Mouse (Mus musculus) C2C12 (cell line): ENCODE measurements around the gene Jade2. TPM values are rescaled to one million over a fixed set of nuclear protein-coding genes. Genes with fewer than 3 reads are reported as not detected.
"Not testable (repeated sequence)": the region's sequence is repeated elsewhere in the genome, so short reads cannot be mapped to it uniquely, and the experiment has no call there.

Experiments
- H3K27me3 ChIP-seq: one replicate; pipeline ENCODE4 v1.6.1; 2011; ENCODE audit not compliant: control insufficient read depth, insufficient read depth, insufficient read length
- H3K36me3 ChIP-seq: one replicate; pipeline ENCODE4 v1.6.1; 2011; ENCODE audit not compliant: control insufficient read depth, insufficient read depth
- H3K4me3 ChIP-seq: one replicate; pipeline ENCODE4 v1.5.1; 2011; ENCODE audit warnings: mild to moderate bottlenecking, control low read depth; ENCODE audit not compliant: poor library complexity, insufficient read depth, severe bottlenecking
- H3K79me2 ChIP-seq: one replicate; pipeline ENCODE4 v1.6.1; 2011; ENCODE audit not compliant: control insufficient read depth, insufficient read depth
- H3K79me3 ChIP-seq: one replicate; pipeline ENCODE4 v1.6.1; 2011; ENCODE audit warnings: low read depth, control low read depth
- H3ac ChIP-seq: one replicate; pipeline ENCODE3; 2011; ENCODE audit warnings: low read depth; ENCODE audit not compliant: control insufficient read depth, insufficient read length
- CEBPB ChIP-seq: IDR thresholded peaks from one replicate; pipeline ENCODE4 v1.6.1; 2011; ENCODE audit warnings: low read depth, mild to moderate bottlenecking, control low read depth, moderate library complexity
- CTCF ChIP-seq: IDR thresholded peaks from one replicate; pipeline ENCODE4 v1.5.1; 2011; ENCODE audit not compliant: control insufficient read depth, insufficient read depth, insufficient read length
- FOSL1 ChIP-seq: IDR thresholded peaks from one replicate; pipeline ENCODE4 v1.8.0; 2011; ENCODE audit warnings: mild to moderate bottlenecking, low read length; ENCODE audit not compliant: poor library complexity, insufficient read depth, severe bottlenecking
- MAX ChIP-seq: IDR thresholded peaks from one replicate; pipeline ENCODE4 v1.6.1; 2011; ENCODE audit warnings: mild to moderate bottlenecking, control low read depth
- MYOD1 ChIP-seq: IDR thresholded peaks from one replicate; pipeline ENCODE4 v1.6.1; 2011; ENCODE audit warnings: low read depth; ENCODE audit not compliant: control insufficient read depth, insufficient read length
- MYOG ChIP-seq: IDR thresholded peaks from one replicate; pipeline ENCODE4 v1.6.1; 2011; ENCODE audit not compliant: control insufficient read depth, insufficient read length; ENCODE audit errors: extremely low read depth
- USF1 ChIP-seq: IDR thresholded peaks from one replicate; pipeline ENCODE4 v1.6.1; 2011; ENCODE audit warnings: low read depth, mild to moderate bottlenecking, control low read depth, moderate library complexity
- polyA plus RNA-seq: library from polyadenylated mRNA; unstranded; fragments of >200 nt; fragmentation: generic; extraction: Trizol; gene quantifications from one replicate; pipeline ENCODE4 v1.2.1, GENCODE M21; 2012; ENCODE audit warnings: missing spikeins

Jade2 gene
- polyA plus RNA-seq, 1 experiment, result 4.0 TPM

DNA sequence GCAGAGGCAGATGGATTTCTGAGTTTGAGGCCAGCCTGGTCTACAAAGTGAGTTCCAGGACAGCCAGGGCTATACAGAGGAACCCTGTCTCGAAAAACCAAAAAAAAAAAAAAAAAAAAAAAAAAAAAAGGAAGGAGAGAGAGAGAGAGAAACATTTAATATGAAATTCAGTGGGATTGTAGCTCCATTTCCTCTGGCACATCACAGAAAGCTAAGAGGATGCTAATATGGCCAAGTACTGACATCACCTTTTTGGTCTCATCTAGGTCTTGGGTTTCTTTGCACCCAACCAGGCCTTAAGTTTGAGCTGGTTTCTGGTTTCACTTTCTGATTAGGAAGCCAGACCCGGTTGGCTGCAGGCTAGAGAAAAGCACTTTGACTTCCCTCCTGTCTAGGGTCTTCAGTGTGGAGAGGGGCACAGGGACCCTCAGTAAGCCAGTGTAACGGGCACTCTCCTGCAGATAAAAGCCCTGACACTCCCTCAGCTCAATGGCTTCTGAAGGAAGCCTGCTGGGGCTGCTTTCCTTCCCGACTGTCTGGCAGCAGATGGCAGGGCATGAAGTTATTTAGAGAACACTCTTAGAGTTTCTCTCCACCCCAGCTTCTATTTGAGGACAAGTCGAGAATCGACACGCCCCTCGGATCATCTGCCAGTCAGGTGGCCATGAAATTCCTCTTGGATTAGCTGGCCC lies 56.7 kb downstream of the Jade2 start:
- TF ChIP-seq MYOG, result no peak
- TF ChIP-seq FOSL1, result no peak
- no peaks in the 10 kb centered on the region for H3K79me2 ChIP-seq
- no peaks in the 10 kb centered on the region for H3K36me3 ChIP-seq
- H3ac ChIP-seq, result no peak overlapping the region
- no peaks in the 10 kb centered on the region for H3K79me3 ChIP-seq
- H3K4me3 ChIP-seq, result no peak overlapping the region
- no peaks in the 10 kb centered on the region for H3K27me3 ChIP-seq

DNA sequence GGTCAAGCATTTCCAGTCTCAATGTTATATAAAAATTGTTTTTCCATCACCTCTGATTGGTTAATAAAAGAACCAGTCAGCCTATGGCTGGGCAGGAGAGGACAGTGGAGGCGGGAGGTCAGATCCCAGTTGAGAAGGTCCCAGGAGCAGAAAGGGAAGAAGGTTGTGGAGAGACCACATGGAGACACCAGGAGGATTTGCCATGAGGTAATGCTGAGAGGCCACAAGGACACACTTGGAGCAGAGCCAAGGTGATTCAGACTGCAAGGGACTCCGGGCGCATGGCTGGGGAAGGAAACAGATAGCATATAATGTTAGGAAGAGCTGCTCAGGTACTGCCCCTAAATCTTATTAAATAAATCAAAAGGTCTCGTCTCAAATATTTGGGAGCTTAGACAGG lies 61.2 kb downstream of the Jade2 start:
- H3K27me3 ChIP-seq, result no peaks in the 10 kb centered on the region
- H3K79me2 ChIP-seq, result no peaks in the 10 kb centered on the region
- no peaks in the 10 kb centered on the region for H3K79me3 ChIP-seq
- TF ChIP-seq MYOD1 (no peak), MAX (peak; percentile 80)
- H3K4me3 ChIP-seq, result no peak overlapping the region
- H3ac ChIP-seq, result no peak overlapping the region
- H3K36me3 ChIP-seq, result peaks cover 17% of the 10 kb centered on the region

DNA sequence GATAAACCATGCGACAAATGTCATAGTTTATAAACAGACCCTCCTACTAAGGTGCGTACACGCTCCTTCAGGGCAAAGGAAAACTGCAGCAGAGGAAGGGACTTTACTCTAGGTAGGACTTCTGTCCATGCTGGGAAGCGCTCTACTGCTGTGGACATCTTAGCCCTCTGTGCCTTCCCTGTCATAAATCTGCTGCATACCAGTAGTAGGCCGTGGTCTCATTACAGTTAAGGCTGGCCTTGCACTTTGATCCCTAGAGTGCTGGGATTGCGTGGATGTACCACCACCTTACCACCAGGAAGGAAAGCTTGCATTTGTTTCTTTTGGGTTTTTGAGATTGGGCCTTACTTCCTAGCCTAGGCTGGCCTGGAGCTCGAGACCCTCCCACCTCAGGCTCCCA lies 66.8 kb downstream of the Jade2 start:
- no peak for TF ChIP-seq MAX
- TF ChIP-seq MYOD1, result no peak
- TF ChIP-seq CTCF, result no peak
- no peak for TF ChIP-seq CEBPB
- TF ChIP-seq USF1, result no peak
- no peak for TF ChIP-seq FOSL1
- no peak for TF ChIP-seq MYOG

DNA sequence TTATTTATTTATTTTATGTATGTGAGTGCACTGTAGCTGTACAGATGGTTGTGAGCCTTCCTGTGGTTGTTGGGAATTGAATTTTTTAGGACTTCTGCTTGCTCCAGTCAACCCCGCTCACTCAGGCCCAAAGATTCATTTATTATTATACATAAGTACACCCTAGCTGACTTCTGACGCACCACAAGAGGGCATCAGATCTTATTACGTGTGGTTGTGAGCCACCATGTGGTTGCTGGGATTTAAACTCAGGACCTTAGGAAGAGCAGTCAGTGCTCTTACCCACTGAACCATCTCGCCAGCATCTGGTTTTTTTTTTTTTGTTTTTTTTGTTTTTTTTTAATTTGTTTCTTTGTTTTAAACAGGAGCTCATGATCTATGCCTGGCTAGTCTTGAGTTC lies 67.7 kb downstream of the Jade2 start:
- not testable (repeated sequence) for H3K27me3 ChIP-seq, H3K79me2 ChIP-seq, H3K79me3 ChIP-seq, H3ac ChIP-seq, H3K4me3 ChIP-seq
- peaks cover 54% of the 10 kb centered on the region for H3K36me3 ChIP-seq

More for the DNA sequence above, 66.8 kb downstream of the Jade2 start:
- Histone ChIP-seq H3K79me2 (no peaks in the 10 kb centered on the region), H3K36me3 (peaks cover 51% of the 10 kb centered on the region), H3K4me3 (no peak overlapping the region), H3K79me3 (no peaks in the 10 kb centered on the region), H3ac (no peak overlapping the region), H3K27me3 (no peaks in the 10 kb centered on the region)

DNA sequence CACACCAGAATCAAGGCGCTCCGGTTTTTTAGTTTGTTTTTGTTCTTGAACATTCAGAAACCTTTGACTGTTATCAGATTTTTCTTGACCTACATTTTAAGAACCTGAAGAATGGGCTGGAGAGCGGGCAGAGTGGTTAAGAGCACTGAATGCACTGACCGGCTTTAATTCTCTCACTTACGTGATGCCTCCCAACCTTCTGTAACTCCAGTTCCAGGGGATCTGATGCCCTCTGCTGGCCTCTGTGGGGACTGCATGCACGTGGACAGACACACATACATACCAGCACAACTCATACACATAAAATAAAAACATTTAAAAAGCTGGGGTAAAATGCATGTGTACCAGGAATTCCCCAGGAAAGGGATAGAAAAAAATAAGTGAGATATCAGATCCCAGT lies 71.5 kb downstream of the Jade2 start:
- Histone ChIP-seq H3K79me2 (no peaks in the 10 kb centered on the region), H3K79me3 (no peaks in the 10 kb centered on the region), H3K4me3 (no peak overlapping the region), H3K27me3 (no peaks in the 10 kb centered on the region), H3ac (no peak overlapping the region), H3K36me3 (peaks cover 56% of the 10 kb centered on the region)
- TF ChIP-seq CTCF (peak; percentile 19), USF1 (no peak)

DNA sequence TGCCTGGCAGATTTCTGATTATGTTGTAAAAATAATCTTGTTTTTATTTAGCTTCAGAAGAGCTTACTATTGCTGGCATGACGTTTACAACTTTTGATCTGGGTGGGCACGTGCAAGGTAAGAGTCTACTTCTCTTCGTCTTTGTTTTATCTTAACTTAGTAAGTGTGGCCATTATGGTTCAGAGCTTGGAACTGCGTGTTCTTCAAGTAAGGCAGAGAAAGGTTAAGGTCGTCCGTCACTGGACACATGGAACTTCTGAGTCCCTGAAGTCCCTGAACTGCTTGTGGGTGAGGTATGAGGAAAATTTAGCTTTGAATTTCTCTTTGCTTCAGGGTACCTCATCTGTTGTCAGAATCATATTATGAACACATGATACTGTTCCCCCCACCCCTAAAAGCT lies 74.7 kb downstream of the Jade2 start:
- Histone ChIP-seq H3K27me3 (no peaks in the 10 kb centered on the region), H3K79me2 (peaks cover 6% of the 10 kb centered on the region), H3K79me3 (no peaks in the 10 kb centered on the region), H3K4me3 (no peak overlapping the region), H3K36me3 (peaks cover 45% of the 10 kb centered on the region), H3ac (no peak overlapping the region)
- no peak for TF ChIP-seq CTCF
- no peak for TF ChIP-seq USF1
- TF ChIP-seq MYOD1, result no peak
- TF ChIP-seq FOSL1, result no peak
- TF ChIP-seq MAX, result no peak
- no peak for TF ChIP-seq MYOG
- no peak for TF ChIP-seq CEBPB

DNA sequence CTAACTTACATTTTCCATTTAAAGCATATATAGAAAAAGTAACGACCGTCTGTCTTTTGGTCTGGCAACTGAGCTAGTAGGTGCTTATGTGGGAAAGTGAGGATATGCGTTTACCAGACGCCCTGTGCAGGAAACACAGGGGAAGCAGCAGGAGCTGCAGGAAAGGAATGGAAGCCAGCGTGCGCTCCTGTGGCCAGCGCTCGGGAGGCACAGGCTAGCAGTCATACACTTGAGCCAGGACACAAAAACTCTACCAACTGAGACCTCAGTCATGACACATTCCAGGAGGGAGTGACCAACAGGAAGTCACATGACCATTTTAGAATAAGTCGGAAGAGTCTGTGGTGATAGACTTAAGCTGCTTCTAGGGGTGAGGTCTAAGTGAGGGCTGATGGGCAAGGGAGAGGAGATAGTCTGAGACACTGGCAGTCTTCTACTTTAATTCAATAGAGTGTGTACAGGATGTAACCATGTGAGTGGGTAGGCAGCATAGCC lies 76.6 kb downstream of the Jade2 start:
- Histone ChIP-seq H3K79me2 (peaks cover 25% of the 10 kb centered on the region), H3ac (no peak overlapping the region), H3K36me3 (peaks cover 42% of the 10 kb centered on the region), H3K79me3 (peaks cover 3% of the 10 kb centered on the region), H3K27me3 (no peaks in the 10 kb centered on the region), H3K4me3 (no peak overlapping the region)
- TF ChIP-seq MYOD1, result no peak
- peak; percentile 57 for TF ChIP-seq USF1
